In the genomic region with DNA sequence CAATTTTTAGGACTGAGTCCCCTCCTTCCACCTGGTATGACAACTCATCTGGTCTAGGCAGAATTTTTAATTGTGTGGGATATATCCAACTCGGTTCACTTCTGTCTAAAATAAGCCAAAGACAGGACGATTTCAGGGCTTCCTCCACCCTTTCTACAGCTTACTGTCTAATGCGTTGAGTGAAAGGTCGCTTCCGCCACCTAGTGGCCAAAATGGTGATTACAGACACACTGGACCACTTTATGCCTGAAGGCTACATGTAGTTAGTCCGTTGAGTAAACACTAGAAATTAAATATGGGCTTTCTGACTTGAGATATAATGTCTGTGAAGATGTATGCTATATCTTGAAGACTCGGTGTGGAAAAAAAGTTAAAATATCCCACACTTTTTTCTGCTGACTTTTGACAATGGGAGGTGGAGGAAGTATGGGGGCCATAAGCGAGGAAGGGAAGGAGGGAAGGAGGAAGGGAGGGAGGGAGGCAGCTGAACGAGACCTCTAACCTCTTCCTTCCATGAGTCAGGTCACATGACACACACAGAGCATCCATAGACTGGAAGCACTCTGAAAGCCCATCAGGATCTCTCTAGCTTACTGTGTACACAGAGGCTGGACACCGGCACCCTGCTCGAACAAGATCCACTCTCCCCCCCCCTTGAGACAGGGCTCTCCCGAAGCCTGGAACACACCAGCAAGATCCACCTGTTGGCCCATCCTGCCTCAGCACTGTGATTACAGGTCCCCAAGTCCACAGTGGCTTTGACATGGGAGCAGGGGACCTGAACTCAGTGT, we compare ENCODE assay signal across 8 mouse cellular contexts. TPM values are rescaled to one million over a fixed set of nuclear protein-coding genes. Genes with fewer than 3 reads are reported as not detected.
A peak's percentile ranks its signal among the peaks of the same experiment; 100 is the strongest.
DNase-seq lines count a peak whose midpoint lies in the region; ATAC-seq and TF ChIP-seq lines count a peak whose summit lies in the region.

No protein-coding gene starts in this region.

- peaks cover 9% of the 10 kb centered on the region for H3K4me1 ChIP-seq in forebrain, embryonic 10.5 days
- H3K4me1 ChIP-seq in lung, adult 2 months (ENCODE audit: control insufficient read depth, insufficient read depth, low read length), result no peaks in the 10 kb centered on the region
- H3K4me1 ChIP-seq in thymus, adult 2 months (replicated peaks; ENCODE audit: control insufficient read depth, insufficient read depth, low read length), result peaks cover 14% of the 10 kb centered on the region

- 35% methylated on average over 12 of the region's 12 CpGs for WGBS in forebrain, embryonic 10.5 days
- WGBS in lung, adult 2 months, result 28% methylated on average over 12 of the region's 12 CpGs
- 32% methylated on average over 12 of the region's 12 CpGs for WGBS in thymus, adult 2 months

- peak; percentile 86; the same call in 1 of the 2 replicates for TF ChIP-seq CTCF in brain, embryonic 14.5 days (IDR thresholded peaks at IDR 0.05; ENCODE audit: borderline replicate concordance, extremely low read depth, insufficient read depth, insufficient read length)
- peak; percentile 63 for TF ChIP-seq CTCF in lung, adult 2 months (IDR thresholded peaks at IDR 0.05; ENCODE audit: insufficient read depth, low read length)
- TF ChIP-seq CTCF in thymus, adult 2 months (IDR thresholded peaks at IDR 0.05; ENCODE audit: borderline replicate concordance, control insufficient read depth, extremely low read depth, insufficient read depth, low read length, poor library complexity), result no peak

- intact Hi-C loops in heart, postnatal 25 days (cut with DNase I), result loop anchor here (1.0 to 10.0 kb wide), 4 partner anchors 108 to 679 kb away; no protein-coding TSS in a partner anchor

- peaks cover 4% of the 10 kb centered on the region; the same call in 1 of the 2 replicates for H3K9me3 ChIP-seq in forebrain, embryonic 10.5 days

- peak; percentile 71 for ATAC-seq in CD4-positive, CD25-positive, alpha-beta regulatory T cell, adult 4 months
- ATAC-seq in neutrophil, adult 5-6 weeks (ENCODE audit: extremely low read depth, insufficient number of reproducible peaks, low FRiP score, poor library complexity, severe bottlenecking), result peak; percentile 79; the same call in 1 of the 2 replicates

- DNase-seq in brain, embryonic 14.5 days (ENCODE audit: low read depth), result peak; percentile 93
- DNase-seq in forebrain, embryonic 10.5 days (ENCODE audit: extremely low spot score, low spot score), result peak; percentile 83
- peak; percentile 28 for DNase-seq in heart, postnatal 25 days (ENCODE audit: low spot score)
- peak; percentile 95 for DNase-seq in layer of hippocampus, adult 11-12 months (ENCODE audit: low spot score)
- DNase-seq in lung, adult 2 months, result peak; percentile 79
- DNase-seq in thymus, adult 2 months, result peak; percentile 88

- H3K36me3 ChIP-seq in forebrain, embryonic 10.5 days (replicated peaks), result peaks cover 35% of the 10 kb centered on the region
- no peaks in the 10 kb centered on the region for H3K36me3 ChIP-seq in thymus, adult 2 months (ENCODE audit: control insufficient read depth, insufficient read depth, low read length)

- no peak for TF ChIP-seq POLR2A in brain, embryonic 14.5 days (IDR thresholded peaks at IDR 0.05; ENCODE audit: borderline replicate concordance, extremely low read depth, insufficient read depth, insufficient read length, poor library complexity, severe bottlenecking)
- TF ChIP-seq POLR2A in lung, adult 2 months (IDR thresholded peaks at IDR 0.05; ENCODE audit: borderline replicate concordance, extremely low read depth, low read depth, low read length), result no peak
- TF ChIP-seq POLR2A in thymus, adult 2 months (IDR thresholded peaks at IDR 0.05; ENCODE audit: control insufficient read depth, extremely low read depth, insufficient read depth, low read length, poor library complexity), result no peak

- no peak overlapping the region for H3K4me3 ChIP-seq in forebrain, embryonic 10.5 days
- H3K4me3 ChIP-seq in lung, adult 2 months (replicated peaks; ENCODE audit: extremely low read depth, low read depth, low read length), result no peak overlapping the region
- H3K4me3 ChIP-seq in thymus, adult 2 months (ENCODE audit: control insufficient read depth, insufficient read depth, low read length), result no peak overlapping the region

- no peak overlapping the region for H3K27ac ChIP-seq in forebrain, embryonic 10.5 days
- H3K27ac ChIP-seq in thymus, adult 2 months (ENCODE audit: control insufficient read depth, insufficient read depth, low read length), result no peak overlapping the region

- no peaks in the 10 kb centered on the region for H3K27me3 ChIP-seq in forebrain, embryonic 10.5 days (ENCODE audit: poor library complexity, severe bottlenecking)
- no peaks in the 10 kb centered on the region for H3K27me3 ChIP-seq in thymus, adult 2 months (ENCODE audit: control insufficient read depth, insufficient read depth, low read length)

RNA-seq across cellular contexts. Expression of a gene that starts 20.6 kb away (rescaled TPM):
- not detected for polyA plus RNA-seq in CD4-positive, CD25-positive, alpha-beta regulatory T cell, adult 4 months (2017; shearing (Covaris generic))
- 31.8 and 51.5 TPM in 2 replicates for polyA plus RNA-seq in brain, embryonic 14.5 days (2012; rRNA removed)
- polyA plus RNA-seq in forebrain, embryonic 10.5 days (2016; fragmentation: Nextera tagmentation; extraction: Ambion mirVana), result 0.73 and 1.4 TPM in 2 replicates
- under 1 TPM; 0.17 to 0.31 TPM for total RNA-seq in heart, postnatal 25 days (2021)
- 0.03 and 0.13 TPM in 2 replicates for polyA plus RNA-seq in lung, adult 2 months (2012; rRNA removed)
- 0.37 TPM in 1 of 2 replicates, not detected in the other for total RNA-seq in neutrophil, adult 5-6 weeks (2017)
- 0.94 and 1.0 TPM in 2 replicates for polyA plus RNA-seq in thymus, adult 2 months (2012; rRNA removed)

RNA-seq across cellular contexts. Expression of a gene that starts 37.8 kb away (rescaled TPM):
- polyA plus RNA-seq in CD4-positive, CD25-positive, alpha-beta regulatory T cell, adult 4 months (2017; shearing (Covaris generic)), result 1 to 10 TPM; 3.0 to 5.9 TPM
- polyA plus RNA-seq in brain, embryonic 14.5 days (2012; rRNA removed), result 10.4 and 13.3 TPM in 2 replicates
- polyA plus RNA-seq in forebrain, embryonic 10.5 days (2016; fragmentation: Nextera tagmentation; extraction: Ambion mirVana), result 49.7 and 50.9 TPM in 2 replicates
- total RNA-seq in heart, postnatal 25 days (2021), result 1 to 10 TPM; 1.6 to 1.8 TPM
- polyA plus RNA-seq in lung, adult 2 months (2012; rRNA removed), result 1.3 and 2.2 TPM in 2 replicates
- total RNA-seq in neutrophil, adult 5-6 weeks (2017), result 2.7 and 3.2 TPM in 2 replicates
- 18.8 and 23.0 TPM in 2 replicates for polyA plus RNA-seq in thymus, adult 2 months (2012; rRNA removed)

Comparison
In these comparisons a context has a peak if more than half of its experiments do, and no peak if none do; other contexts are left out.
1. DNase-seq: peak in every context shown above with its lines; median percentile 95 in layer of hippocampus, adult 11-12 months; 93 in brain, embryonic 14.5 days; 88 in thymus, adult 2 months; 83 in forebrain, embryonic 10.5 days; 79 in lung, adult 2 months; 28 in heart, postnatal 25 days.
2. RNA of a gene that starts 20.6 kb away (polyA plus RNA-seq): 31.8 to 51.5 TPM in brain, embryonic 14.5 days; 0.73 to 1.4 TPM in forebrain, embryonic 10.5 days, 0.94 to 1.0 TPM in thymus, adult 2 months, 0.03 to 0.13 TPM in lung, adult 2 months and not detected in CD4-positive, CD25-positive, alpha-beta regulatory T cell, adult 4 months; every median in the first group is over 10 times any median in the second.